Mouse (Mus musculus) adrenal gland, adult 8-10 months (tissue): ENCODE data around the gene 3110082I17Rik. TPM values are rescaled to one million over a fixed set of nuclear protein-coding genes. Genes with fewer than 3 reads are reported as not detected.

Source experiments
- DNase-seq: peaks from one replicate; pipeline ENCODE4 v3.0.0; 2022
- microRNA-seq, 2 experiments: library from miRNA; unstranded; fragments of <30 nt; microRNA quantifications; one replicate each; pipeline ENCODE4 v1.2.0; 2022
- total RNA-seq, 4 experiments: library from RNA; stranded (reverse); gene quantifications; 2 replicates each; pipeline ENCODE4 v1.2.4; 2022

The 3110082I17Rik gene
- total RNA-seq, 4 experiments from 2014 or later = 7.3 to 20.6 (median 14.4) TPM

DNA sequence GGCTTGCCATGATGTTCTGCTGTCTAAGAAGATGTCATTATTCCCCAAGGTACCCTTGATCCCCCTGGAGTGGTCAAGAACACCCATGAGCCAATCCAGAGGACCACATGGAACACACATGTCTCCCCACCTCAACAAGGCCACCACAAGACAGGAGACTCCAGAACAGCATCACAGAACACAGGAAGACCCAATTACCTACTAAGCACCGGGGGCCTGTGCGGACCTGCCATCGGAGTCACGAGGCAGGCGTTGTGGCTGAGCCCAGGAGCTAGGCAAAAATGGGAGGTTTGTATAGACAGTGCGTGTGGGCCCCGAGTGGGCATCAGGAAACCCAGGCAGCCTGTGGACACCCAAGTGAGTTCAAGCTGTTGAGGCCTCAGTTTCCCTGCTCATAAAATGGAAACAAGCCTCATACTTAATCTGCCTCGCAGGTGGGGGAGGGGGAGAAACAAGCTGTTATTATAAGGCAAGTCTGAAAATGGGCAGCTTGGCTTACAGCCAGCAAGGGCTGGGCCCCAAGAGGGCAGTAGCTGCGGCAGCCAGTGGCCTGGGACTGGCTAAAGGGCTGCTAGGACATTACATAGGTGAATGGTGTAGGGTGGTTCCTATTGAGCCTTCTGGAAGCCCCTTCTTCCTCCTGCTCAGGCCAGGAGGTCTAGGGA lies 136.9 kb downstream of the 3110082I17Rik start:
- no peak for DNase-seq

DNA sequence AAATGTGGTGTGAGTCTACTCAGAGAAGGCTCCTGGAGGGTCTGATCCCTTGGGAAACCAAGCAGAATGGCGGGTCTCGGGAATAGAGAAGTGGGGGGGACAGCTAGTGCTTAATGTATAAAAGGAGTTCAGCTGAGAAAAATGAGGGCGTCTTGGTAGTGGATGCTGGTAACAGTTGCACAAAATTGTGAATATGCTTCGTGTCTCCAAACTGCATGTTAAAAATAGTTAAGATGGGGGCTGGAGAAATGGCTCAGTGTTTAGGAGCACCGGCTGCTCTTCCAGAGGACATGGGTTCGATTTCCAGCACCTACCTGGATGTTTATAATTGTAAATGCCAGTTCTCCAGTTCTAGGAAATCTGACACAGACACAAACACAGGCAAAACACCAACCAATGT lies 139.0 kb downstream of the 3110082I17Rik start:
- no peak for DNase-seq

DNA sequence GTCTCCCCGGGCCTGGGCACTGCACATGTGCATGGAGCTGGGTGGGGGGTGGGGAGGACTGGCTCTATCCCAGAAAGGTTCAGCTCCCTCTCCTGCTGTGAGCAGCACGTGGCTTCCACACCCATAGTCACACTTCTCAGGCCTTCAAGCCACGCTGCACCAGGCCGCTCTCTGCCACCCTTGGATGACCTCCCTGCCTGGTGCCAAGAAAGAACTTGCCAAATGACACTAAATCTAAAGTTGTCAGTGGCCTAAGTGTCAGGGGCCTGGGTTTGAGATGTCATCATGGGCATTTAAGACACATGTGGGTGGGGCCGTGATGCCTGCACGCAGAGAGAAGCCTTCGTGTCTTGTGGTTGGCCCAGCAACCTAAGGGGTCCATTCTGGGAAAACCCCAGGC lies 139.9 kb downstream of the 3110082I17Rik start:
- DNase-seq = no peak

- DNase-seq = no peak
Measured at GRCm38 (mm10) chr5:139317751-139318504, 142.4 kb downstream of the 3110082I17Rik start.

GRCm38 (mm10) chr5:139316982-139317675 lies 143.2 kb downstream of the 3110082I17Rik start:
- DNase-seq = no peak

DNA sequence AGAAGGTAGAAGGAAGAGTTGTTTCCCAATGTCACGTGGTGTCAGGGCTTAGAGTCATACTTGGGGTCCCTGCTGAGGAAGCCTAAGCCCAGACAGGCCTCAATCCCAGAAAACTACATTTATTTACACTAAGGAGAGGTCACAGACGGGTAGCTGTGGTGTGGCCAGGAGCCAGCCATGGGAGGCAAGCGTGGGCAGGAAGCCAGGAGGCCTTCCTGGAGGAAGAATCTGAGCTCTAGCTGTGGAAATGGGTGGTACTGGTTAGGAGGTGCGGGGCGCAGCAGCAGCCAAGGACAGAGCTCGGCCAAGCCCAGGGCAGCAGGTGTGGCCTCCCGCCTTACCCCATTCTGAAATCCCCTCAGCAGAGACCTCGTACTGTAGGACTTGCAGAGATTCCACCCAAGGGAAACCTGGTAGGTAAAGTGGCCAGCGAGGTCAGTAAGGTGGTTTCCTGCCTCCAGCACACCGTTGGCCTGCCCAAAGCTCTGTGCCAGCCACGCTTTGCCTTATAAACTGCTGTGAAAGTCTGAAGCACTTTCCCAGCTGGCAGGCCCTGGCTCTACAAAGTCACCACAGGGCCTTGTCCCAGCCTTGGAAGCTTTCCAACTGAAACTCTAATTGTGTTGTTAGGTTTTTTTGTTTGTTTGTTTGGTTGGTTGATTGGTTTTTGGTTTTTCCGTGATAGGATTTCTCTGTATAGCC lies 145.2 kb downstream of the 3110082I17Rik start:
- DNase-seq = no peak

- no peak for DNase-seq
Measured at GRCm38 (mm10) chr5:139313536-139313935, 146.8 kb downstream of the 3110082I17Rik start.

DNA sequence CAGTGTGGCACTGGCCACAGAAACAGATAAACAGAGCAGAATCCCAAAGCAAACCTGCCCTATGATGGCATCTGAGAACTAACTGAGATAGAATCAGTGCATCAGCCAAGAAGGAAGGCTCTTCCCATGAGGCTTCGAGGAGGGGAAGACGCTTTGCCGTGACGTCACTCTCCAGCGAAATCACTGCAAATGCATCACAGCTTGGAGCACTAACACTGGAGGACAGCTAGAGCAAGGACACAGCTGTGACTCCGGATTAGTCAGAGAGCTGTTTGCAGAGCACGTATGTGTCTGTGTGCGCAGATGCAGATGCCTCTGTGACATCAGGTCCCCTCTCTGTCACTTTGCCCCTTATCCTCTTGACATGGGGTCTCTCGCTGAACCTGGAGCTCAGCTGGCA lies 148.5 kb downstream of the 3110082I17Rik start:
- peak; percentile 52 for DNase-seq

GRCm38 (mm10) chr5:139310477-139310876 lies 149.8 kb downstream of the 3110082I17Rik start:
- no peak for DNase-seq

DNA sequence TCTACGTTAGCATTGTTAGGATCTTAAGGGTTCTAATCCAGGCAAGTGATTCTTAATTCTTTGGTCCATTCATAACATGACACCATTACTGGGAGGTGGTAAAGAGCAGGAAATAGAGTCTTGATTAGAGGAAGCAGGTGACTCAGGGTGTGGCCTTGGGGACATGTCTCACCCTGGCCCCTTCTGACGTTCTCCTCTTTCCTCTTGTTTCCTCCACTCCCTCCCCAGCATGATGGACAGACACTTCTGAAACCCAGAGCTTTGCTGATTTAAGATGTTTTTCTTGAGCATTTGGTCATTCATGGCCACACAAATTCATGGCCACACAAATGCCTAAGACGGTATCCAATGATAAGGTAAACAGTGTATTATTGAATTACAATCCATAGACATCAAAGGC lies 150.4 kb downstream of the 3110082I17Rik start:
- no peak for DNase-seq

Small RNA genes within 50 kb of the gene (microRNA-seq; reads per million reads assigned to microRNA genes)
- 238 to 296 reads per million in 2 experiments for gene Mir339

Other genes starting within 250 kb of the 3110082I17Rik start
- 100 to 1,000 TPM in 2 of 4 experiments, 10 to 100 TPM in 2; 96.6 to 112 (median 101) TPM for gene Get4, start 208.2 kb downstream of the 3110082I17Rik start, total RNA-seq
- 1 to 10 TPM; 2.5 to 7.0 (median 3.9) TPM for gene Adap1, start 134.9 kb downstream of the 3110082I17Rik start, total RNA-seq
- 10 to 100 TPM; 59.6 to 79.9 (median 66.5) TPM for gene Cox19, start 109.1 kb downstream of the 3110082I17Rik start, total RNA-seq
- not detected for gene Cyp2w1, start 107.9 kb downstream of the 3110082I17Rik start, total RNA-seq
- 10 to 100 TPM; 13.6 to 25.0 (median 18.1) TPM for gene Gpr146, start 82.8 kb downstream of the 3110082I17Rik start, total RNA-seq
- 1 to 10 TPM in 3 of 4 experiments, under 1 TPM in 1; 0.94 to 1.4 (median 1.2) TPM for gene C130050O18Rik, start 55.2 kb downstream of the 3110082I17Rik start, total RNA-seq
- gene Gper1, start 37.4 kb downstream of the 3110082I17Rik start, total RNA-seq = 1 to 10 TPM; 3.9 to 7.8 (median 6.3) TPM
- 10 to 100 TPM; 35.1 to 37.0 (median 36.2) TPM for gene Zfand2a, start 24.0 kb upstream of the 3110082I17Rik start, total RNA-seq
- gene Uncx, start 83.0 kb upstream of the 3110082I17Rik start, total RNA-seq = not detected